Mouse (Mus musculus) skeletal muscle tissue, adult 2 months (tissue): ENCODE results near the gene Nr1d1.
A peak's percentile ranks its signal among the peaks of the same experiment; 100 is the strongest.

Source experiments
- DNase-seq: peaks from one replicate; pipeline ENCODE4 v3.0.0-alpha.2; 2012; ENCODE audit warnings: low read depth, low spot score

Nr1d1 gene

DNA sequence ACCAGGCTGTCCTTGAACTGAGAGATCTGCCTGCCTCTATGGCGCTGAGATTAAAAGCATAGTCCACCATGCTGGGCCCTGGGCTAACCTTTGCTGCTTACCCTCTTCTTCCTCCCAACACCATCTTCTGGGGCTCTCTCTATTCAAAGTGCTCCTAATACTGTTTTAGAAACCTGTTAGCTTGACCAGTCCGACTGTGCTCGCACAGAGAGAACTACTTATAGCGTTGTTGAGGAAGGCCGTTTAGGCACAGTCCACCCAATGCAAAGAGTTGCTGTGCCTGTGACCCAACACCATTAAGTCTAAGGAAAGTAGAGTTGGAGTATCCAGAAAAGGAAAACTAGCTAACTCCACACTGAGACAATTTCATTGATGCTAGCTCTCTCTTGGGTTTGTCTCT lies 13.0 kb upstream of the Nr1d1 start:
- DNase-seq = no peak

DNA sequence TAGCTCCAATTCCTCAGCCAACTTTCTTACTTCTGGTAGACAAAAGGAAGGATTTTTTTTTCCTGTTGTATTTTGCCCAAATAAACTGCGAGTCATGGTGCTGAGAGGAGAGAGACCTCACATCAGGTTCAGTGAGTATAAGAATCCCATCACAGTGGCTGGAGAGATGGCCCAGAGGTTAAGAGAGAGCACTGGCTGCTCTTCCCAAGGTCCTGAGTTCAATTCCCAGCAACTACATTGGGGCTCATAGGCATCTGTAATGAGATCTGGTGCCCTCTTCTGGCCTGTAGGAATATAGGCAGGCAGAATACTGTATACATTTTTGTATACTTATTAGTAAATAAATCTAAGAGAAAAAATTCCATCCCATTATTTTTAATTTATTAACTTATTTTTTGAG lies 12.6 kb upstream of the Nr1d1 start:
- no peak for DNase-seq

DNA sequence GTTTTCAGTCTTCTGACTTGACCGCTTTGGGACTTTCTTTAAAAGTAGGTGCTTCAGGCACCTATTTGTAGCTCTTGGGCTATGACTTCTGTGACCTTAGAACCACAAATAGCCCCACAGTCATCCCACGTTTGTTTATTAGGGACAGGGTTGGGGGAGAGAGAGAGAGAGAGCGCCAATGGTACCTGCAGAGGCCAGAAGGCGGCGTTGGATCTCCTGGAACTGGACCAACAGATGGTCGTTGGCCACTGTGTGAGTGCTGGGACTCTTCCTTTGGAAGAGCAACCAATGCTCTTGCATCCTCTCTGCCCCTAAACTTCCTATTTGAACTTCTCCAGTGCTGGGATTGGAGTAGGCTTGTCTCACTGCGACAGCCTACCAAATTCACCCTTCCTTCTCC lies 12.1 kb upstream of the Nr1d1 start:
- DNase-seq = no peak

DNA sequence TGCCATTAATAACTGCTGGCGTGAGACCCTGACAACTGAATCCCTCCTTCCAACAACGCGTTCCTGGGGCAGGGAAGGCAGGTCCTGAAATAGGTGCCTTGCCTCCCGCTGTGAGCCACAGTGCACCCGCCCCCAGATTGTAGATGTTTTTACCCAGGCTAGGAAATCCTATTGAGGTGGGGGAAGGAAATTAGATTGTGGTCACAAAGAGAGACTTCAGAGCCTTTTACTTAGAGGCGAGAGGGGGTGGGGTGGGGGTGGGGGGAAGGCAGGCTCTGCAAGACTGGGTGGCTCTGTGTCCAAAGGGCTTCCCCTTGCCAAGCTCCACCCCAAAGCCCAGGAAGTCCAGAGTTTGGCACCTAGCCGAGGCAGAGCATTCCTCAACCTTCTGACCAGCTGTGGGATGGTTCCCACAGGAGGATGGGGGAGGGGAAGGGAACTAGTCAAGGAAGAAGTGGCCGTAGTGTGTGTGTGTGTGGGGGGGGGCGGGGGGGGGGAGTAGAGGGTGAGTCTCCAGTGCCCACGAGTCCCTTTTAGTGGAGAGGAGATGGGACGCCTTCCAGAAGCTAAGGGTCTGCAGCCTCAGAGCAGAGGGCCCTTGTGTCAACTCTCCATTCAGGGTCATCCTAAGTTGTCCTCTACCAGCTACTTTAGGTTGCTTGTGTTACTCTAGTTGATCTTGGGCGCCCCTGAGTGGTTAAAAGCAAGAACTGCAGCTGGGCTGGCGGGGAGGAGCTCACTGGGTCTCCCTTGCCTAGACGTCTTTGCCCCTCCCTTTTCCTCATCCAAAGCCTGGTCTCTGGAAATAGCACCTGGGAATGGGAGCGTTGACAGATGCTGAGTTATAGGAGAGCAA lies 11.5 kb upstream of the Nr1d1 start:
- peak; percentile 98 for DNase-seq

DNA sequence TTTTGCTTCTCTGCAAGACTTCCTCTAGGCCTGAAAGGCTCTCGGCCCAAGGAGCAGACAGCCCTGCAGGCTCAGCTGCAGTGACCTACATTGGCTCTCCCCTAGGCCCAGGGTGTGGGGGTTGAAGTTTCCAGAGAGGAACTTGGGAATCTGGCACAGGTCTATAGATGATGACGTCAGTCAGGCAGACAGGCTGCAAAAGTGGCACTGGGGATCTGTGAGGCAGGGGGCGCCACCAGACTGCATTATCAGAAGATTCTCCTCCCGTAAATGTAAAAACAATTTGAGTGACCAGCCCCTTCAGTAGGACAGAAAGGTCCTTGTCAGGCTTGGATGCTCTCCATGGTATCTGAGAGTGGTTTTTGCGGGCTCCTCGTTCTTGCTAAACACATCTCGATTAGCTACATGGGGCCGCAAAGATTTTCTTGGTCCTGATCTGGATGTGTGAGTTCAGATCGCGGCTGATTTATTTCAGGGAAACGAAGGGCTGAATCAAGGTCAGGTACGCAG lies 10.7 kb upstream of the Nr1d1 start:
- peak; percentile 96 for DNase-seq

GRCm38 (mm10) chr11:98785214-98785613 lies 10.1 kb upstream of the Nr1d1 start:
- DNase-seq = peak; percentile 88

GRCm38 (mm10) chr11:98784139-98784538 lies 9.0 kb upstream of the Nr1d1 start:
- DNase-seq = no peak

- DNase-seq = peak; percentile 100
Measured at GRCm38 (mm10) chr11:98783236-98783696, 8.1 kb upstream of the Nr1d1 start.

DNA sequence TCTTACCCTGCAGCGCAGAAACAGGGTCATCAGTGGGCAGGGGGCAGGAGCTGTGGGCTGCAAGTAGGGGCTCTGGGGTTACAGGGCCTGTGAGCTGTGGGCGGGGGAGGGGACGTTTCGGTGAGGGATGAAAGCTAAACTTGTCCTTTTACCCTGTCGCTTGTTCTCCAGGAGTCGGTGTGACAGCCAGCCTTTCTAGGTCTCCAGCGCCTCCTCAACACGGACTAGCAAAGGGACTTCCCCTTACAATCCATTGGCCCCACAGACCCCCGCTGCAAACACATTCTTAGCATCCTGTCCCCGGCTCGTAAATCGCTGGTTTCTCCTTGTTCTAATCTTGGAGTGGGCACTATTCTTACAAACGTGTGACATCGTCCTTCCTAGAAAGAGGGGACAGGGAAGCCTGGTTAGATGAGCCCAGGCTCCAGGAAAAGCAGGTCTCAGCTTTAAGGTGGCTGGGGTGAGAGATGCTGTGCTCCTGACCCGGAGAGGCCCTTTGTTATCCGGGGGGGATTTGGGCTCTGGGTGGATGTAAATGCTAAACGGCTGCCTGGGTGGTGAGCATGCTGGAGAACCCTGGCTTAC lies 7.6 kb upstream of the Nr1d1 start:
- DNase-seq = peak; percentile 40

DNA sequence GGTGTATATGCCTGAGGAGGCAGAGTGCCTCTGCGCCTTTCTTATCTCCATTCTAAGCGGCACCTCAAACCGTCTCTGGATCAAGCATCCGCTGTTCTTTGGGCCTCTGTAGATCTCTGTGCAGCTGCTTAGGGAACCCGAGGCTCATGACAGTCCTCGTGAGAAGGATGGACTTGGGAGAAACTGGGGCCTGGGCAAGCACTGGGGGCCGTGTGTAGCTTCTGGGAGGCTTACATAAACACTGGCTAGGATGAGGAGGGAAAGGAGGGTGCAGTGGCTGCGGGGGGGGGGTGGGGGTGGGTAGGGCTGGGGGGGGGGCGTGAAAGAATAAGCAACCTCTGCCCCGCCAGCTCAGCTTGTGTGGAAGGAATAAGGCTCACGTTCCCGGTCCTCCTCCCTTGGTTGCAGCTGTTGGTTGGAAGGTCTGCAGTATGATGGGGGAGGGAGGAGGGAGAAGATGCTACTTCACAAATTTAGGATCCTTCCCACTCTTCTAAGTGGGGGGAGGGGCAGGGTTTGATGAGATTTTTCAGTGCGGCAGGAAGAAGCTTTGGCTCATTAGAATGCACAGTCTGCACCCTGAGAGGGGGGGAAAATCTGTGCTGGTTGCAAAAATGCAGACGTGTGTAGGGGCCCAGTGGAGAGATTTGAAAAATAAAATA lies 6.8 kb upstream of the Nr1d1 start:
- DNase-seq = peak; percentile 95

- DNase-seq = no peak
Measured at GRCm38 (mm10) chr11:98777888-98778287, 2.8 kb upstream of the Nr1d1 start.

DNA sequence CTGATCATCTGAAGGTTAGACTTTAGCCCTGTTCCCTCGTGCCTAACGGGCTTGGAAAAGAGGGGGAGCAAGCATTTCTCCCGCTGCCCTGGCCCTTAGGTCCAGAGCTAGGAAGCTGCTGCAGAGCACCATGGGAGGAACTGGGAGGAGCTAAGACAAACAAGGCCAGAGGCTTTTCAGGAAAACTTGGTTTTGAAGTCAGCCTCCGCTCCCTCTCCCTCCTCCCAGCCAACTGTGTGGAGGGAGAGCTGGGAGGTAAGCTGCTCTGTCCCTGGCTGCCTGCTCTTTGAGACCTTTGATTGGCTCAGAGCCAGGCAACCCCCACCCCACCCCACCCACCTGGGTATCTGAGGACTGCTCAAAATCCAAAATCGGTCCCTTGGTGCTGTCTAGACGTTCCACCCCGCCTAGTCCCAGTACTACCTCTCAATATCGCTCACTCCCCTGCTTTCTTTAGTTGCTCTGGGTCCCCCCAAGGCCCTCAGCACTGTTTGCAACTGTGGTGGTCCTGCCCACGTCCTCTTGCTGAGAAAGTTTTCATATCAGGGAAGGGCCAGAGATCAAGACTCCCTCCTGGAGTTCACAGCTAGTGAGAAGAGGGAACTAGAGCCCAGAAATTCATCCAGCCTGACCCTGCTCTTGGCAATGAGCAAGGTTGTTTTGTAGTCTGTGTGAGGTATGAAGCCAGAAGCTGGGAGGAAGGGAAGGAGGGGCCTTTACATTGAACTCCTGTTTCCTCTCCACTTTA lies 1.9 kb upstream of the Nr1d1 start:
- DNase-seq = peak; percentile 86

DNA sequence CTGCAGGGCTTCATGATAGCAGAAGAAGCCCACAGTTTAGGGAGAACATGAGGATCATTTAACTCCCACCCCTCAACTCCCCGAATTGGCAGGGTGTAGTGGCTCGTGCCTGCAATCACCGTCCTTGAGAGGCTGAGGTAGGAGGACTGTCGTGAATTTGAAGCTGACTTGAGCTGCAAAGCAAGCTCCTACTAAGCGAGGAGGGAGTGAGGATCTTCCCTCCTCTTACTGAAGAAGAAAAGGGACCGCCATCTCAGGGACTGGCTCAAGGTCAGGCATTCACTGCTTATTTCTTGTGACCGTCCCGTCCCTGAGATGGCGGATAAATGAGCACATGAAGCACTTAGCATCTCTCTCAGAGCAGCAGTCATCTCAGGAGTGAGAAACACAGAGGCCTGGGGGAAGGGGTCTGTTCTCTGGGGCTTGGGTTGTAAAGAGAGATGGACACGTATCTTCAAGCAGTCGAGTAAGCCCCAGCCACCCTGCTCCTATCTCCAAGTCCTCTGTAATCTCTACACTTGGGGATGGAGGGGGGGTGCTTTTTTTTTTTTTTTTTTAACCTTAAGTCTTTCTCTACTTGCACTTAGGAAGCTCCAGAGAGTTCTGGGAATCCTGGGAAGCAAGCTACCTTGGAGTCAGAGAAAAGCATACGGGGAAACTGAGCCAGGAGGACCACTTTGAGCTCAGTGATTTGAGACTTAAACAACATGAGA lies 1.1 kb upstream of the Nr1d1 start:
- no peak for DNase-seq

GRCm38 (mm10) chr11:98775348-98776051 lies 367 bp upstream of the Nr1d1 start:
- DNase-seq = peak; percentile 100

DNA sequence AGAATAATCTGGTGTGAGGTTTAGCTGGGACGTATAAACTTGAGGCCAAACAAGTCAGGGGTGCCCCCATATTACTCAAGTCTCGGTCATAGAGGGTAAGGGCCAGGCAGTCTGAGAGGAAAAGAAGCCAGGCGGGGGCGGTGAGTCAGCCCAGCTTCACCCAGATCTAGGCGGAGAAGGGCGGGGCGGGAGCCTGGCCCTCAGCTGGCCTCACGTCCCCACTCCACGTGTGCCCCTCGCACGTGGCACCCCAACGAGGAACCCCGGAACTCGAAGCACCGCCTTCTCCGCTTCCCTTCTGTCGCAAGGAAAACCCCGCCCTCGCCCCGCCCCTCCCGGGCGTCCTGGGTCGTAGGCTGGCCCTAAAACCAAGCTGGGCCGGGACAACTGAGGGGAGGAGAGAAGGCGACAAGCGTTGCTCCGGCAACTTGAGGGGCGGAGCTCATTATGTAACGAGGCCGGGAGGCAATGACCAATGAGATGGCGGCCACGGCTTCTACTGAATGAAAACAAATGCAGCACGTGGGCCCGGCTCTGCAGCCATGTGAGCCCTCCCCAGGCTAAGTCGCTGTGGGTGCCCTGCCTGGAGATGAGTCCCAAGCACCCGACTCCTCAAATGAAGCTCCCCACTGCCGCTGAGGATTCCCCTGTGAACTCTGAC lies 1.4 kb downstream of the Nr1d1 start:
- DNase-seq = peak; percentile 100

DNA sequence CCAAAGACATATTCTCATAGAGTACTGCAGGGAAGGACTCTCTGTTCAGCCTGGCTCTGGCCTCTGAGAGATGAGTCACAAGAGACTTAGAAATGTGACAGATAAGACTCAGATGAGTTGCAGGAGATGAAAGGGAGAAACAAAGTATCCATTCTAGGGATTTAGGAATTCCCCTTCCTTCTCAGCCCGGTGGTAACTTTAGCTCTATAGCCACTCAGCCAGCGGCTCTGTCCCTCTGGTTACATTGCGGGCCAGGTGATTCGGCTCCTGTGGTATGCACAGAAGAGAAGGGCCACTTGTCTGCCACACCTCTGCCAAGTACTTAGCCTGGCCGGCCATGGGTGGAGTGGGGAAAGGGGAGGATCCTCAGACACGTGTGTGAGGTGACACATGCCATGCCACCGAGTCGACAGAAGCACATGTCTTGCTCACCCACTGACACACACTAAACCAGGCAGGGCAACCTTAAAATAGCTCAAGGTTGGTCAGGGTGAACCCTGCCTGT lies 2.4 kb downstream of the Nr1d1 start:
- DNase-seq = peak; percentile 98

DNA sequence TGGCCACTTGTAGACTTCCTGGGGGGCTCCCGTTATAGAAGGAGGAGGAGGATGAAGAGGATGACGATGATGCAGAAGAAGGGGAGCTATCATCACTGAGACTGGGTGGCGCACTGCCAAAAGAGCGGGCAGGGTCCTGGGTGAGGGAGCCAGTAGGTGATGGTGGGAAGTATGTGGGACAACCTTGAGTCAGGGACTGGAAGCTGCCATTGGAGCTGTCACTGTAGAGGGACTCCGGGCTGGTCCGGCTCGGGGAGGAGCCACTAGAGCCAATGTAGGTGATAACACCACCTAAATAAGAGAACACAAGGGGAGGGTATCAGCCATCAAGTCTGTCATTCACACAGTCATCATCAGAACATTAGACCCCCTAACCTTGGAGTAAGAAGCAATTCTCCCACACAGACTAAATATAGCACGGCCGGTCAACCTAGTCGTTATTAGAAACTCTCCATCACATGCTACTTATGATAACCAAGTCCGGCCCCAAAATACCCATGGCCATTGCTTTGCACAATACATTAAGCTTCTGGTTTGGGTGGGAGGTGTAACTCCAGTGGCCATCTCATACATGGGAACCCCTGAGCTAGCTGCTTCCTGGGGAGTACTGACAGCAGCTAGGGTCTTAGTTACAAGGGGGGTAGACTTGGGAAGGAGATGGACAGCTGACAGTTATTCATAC lies 3.1 kb downstream of the Nr1d1 start:
- DNase-seq = peak; percentile 52

DNA sequence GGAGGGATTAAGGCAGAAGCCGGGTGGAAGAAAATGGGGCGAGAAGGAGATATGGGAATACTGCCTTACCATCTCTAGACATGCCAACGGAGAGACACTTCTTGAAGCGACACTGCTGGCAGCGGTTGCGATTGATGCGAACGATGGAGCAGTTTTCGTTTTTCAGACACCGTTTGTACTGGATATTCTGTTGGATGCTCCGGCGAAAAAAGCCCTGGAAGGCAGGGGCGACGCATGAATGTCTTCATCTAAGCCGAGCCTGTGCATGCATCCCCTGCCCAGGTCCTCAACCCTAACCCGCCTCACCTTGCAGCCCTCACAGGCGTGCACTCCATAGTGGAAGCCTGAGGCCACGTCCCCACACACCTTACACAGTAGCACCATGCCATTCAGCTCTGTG lies 4.0 kb downstream of the Nr1d1 start:
- no peak for DNase-seq
